11 mouse cellular contexts compared by ENCODE assay signal in the genomic region with DNA sequence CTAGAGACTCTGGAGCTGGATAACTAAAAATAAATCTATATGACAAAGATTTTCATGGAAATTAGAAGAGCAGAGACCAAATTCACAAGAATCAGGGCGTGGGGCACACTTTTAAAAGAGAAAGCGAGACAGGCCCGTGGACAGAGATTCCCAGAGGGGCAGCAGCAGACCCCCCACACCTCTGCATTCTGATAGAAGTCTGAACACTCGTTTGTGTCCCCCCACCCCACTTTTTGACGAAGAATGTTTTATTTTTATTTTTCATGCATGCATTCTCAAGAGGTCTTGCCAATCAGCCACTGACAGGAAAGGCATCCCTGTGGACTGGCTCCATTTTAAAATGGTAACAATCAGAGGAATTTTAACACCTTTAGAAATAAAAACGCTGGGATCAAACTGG. TPM values are rescaled to one million over a fixed set of nuclear protein-coding genes. Genes with fewer than 3 reads are reported as not detected.
A peak's percentile ranks its signal among the peaks of the same experiment; 100 is the strongest.
DNase-seq lines count a peak whose midpoint lies in the region; ATAC-seq lines count a peak whose summit lies in the region.
"Had no signal": no experiment of that assay in that cellular context is flagged by ENCODE, and none has a peak within 500 bp of the region (broad histone marks: within the 10 kb centered on the region; RNA-seq: fewer than 3 reads in every experiment).

No protein-coding gene starts in this region.

- no peaks in the 10 kb centered on the region for H3K9me3 ChIP-seq in heart, embryonic 12.5 days (replicated peaks)
- H3K9me3 ChIP-seq in hindbrain, embryonic 15.5 days, result no peaks in the 10 kb centered on the region
- H3K9me3 ChIP-seq in midbrain, embryonic 16.5 days (replicated peaks; ENCODE audit: control insufficient read depth, low read length, poor library complexity, severe bottlenecking), result no peaks in the 10 kb centered on the region

- peaks cover 65% of the 10 kb centered on the region for H3K27me3 ChIP-seq in heart, embryonic 12.5 days (replicated peaks)
- peaks cover 82% of the 10 kb centered on the region for H3K27me3 ChIP-seq in hindbrain, embryonic 15.5 days
- H3K27me3 ChIP-seq in midbrain, embryonic 16.5 days (ENCODE audit: control insufficient read depth, insufficient read depth, low read depth, low read length), result peaks cover 54% of the 10 kb centered on the region

- intact Hi-C loops in left cerebral cortex, postnatal 25 days (cut with DNase I), result no loop called here

- DNase-seq in heart, adult 11 months, result no peak
- no peak for DNase-seq in adrenal gland, postnatal 25 days
- no peak for DNase-seq in left cerebral cortex, postnatal 25 days (ENCODE audit: low spot score in 2 of 2)
- no peak for DNase-seq in B cell, adult 2 months

- WGBS in heart, embryonic 12.5 days, result 8% methylated on average over 6 of the region's 6 CpGs
- 2% methylated on average over 6 of the region's 6 CpGs for WGBS in hindbrain, embryonic 15.5 days
- 6% methylated on average over 6 of the region's 6 CpGs for WGBS in midbrain, embryonic 16.5 days

- peak overlapping the region; percentile 89 for H3K4me2 ChIP-seq in heart, embryonic 12.5 days
- 0 out of 2 replicates have a peak overlapping the region, but pooled peaks have one; percentile 75 for H3K4me2 ChIP-seq in hindbrain, embryonic 15.5 days
- H3K4me2 ChIP-seq in midbrain, embryonic 16.5 days (ENCODE audit: low read length), result no peak overlapping the region

- H3K4me3 ChIP-seq in heart, embryonic 12.5 days, result peak overlapping the region; percentile 69
- H3K4me3 ChIP-seq in brown adipose tissue, adult 24 weeks (ENCODE audit: insufficient read depth, low read depth, low read length), result peak overlapping the region; percentile 92
- peak overlapping the region; percentile 41 for H3K4me3 ChIP-seq in hindbrain, embryonic 15.5 days
- H3K4me3 ChIP-seq in midbrain, embryonic 16.5 days (ENCODE audit: low read depth, low read length), result peak overlapping the region; percentile 52

- peaks cover 22% of the 10 kb centered on the region; the same call in 1 of the 2 replicates for H3K4me1 ChIP-seq in heart, embryonic 12.5 days (replicated peaks)
- H3K4me1 ChIP-seq in brown adipose tissue, adult 24 weeks (ENCODE audit: control insufficient read depth, insufficient read depth, insufficient read length, low read length), result peaks cover 5% of the 10 kb centered on the region; the same call in 1 of the 2 replicates
- peaks cover 22% of the 10 kb centered on the region for H3K4me1 ChIP-seq in hindbrain, embryonic 15.5 days (replicated peaks)
- H3K4me1 ChIP-seq in midbrain, embryonic 16.5 days (ENCODE audit: control insufficient read depth, insufficient read depth, low read length), result peaks cover 19% of the 10 kb centered on the region

- peak overlapping the region; percentile 81 for H3K27ac ChIP-seq in heart, embryonic 12.5 days (ENCODE audit: poor library complexity, severe bottlenecking)
- no peak overlapping the region for H3K27ac ChIP-seq in brown adipose tissue, adult 24 weeks (replicated peaks; ENCODE audit: low read depth, low read length)
- H3K27ac ChIP-seq in hindbrain, embryonic 15.5 days (replicated peaks), result no peak overlapping the region
- H3K27ac ChIP-seq in midbrain, embryonic 16.5 days (ENCODE audit: low read length), result no peak overlapping the region
- H3K27ac ChIP-seq: heart, adult 2 months had no signal

- no peaks in the 10 kb centered on the region for H3K36me3 ChIP-seq in heart, embryonic 12.5 days
- no peaks in the 10 kb centered on the region for H3K36me3 ChIP-seq in hindbrain, embryonic 15.5 days
- H3K36me3 ChIP-seq in midbrain, embryonic 16.5 days (ENCODE audit: control insufficient read depth, insufficient read depth, low read length), result no peaks in the 10 kb centered on the region

- ATAC-seq in heart, embryonic 12.5 days (ENCODE audit: insufficient number of reproducible peaks, low FRiP score), result no peak
- ATAC-seq in hindbrain, embryonic 15.5 days (ENCODE audit: low FRiP score, low read depth), result no peak
- ATAC-seq in midbrain, embryonic 16.5 days, result no peak

- H3K9ac ChIP-seq in heart, embryonic 12.5 days, result peak overlapping the region; percentile 87
- no peak overlapping the region for H3K9ac ChIP-seq in hindbrain, embryonic 15.5 days
- H3K9ac ChIP-seq in midbrain, embryonic 16.5 days (ENCODE audit: low read depth, low read length), result no peak overlapping the region

RNA-seq across cellular contexts. Expression of a gene that starts 1.7 kb away (rescaled TPM):
- polyA plus RNA-seq in heart, embryonic 12.5 days (2016; fragmentation: Nextera tagmentation; extraction: Ambion mirVana), result 16.1 and 16.6 TPM in 2 replicates
- 20.2 and 23.3 TPM in 2 replicates for polyA plus RNA-seq in brown adipose tissue, adult 24 weeks (2012; ENCODE audit: insufficient read depth, insufficient read length, missing spikeins)
- polyA plus RNA-seq in hindbrain, embryonic 15.5 days (2015; fragmentation: Nextera tagmentation; extraction: Ambion mirVana), result 0.85 and 1.2 TPM in 2 replicates
- 0.69 and 1.3 TPM in 2 replicates for polyA plus RNA-seq in midbrain, embryonic 16.5 days (2015; fragmentation: Nextera tagmentation; extraction: Ambion mirVana)
- 7.0 and 8.3 TPM in 2 replicates for total RNA-seq in adrenal gland, postnatal 25 days (2021)
- total RNA-seq in left cerebral cortex, postnatal 25 days (2021), result under 1 TPM; 0.87 to 0.94 TPM
- total RNA-seq: common myeloid progenitor, adult 5-6 weeks had no signal

RNA-seq across cellular contexts. Expression of a gene that starts 31.0 kb away (rescaled TPM):
- not detected in 2 replicates for polyA plus RNA-seq in heart, embryonic 12.5 days (2016; fragmentation: Nextera tagmentation; extraction: Ambion mirVana)
- not detected in 2 replicates for polyA plus RNA-seq in brown adipose tissue, adult 24 weeks (2012; ENCODE audit: insufficient read depth, insufficient read length, missing spikeins)
- 0.67 and 0.69 TPM in 2 replicates for polyA plus RNA-seq in hindbrain, embryonic 15.5 days (2015; fragmentation: Nextera tagmentation; extraction: Ambion mirVana)
- 0.43 and 1.3 TPM in 2 replicates for polyA plus RNA-seq in midbrain, embryonic 16.5 days (2015; fragmentation: Nextera tagmentation; extraction: Ambion mirVana)
- total RNA-seq in adrenal gland, postnatal 25 days (2021), result not detected in 2 replicates
- total RNA-seq in left cerebral cortex, postnatal 25 days (2021), result not detected
- total RNA-seq: adrenal gland, adult 2 months; common myeloid progenitor, adult 5-6 weeks; heart, adult 2 months had no signal
- polyA plus RNA-seq: adrenal gland, adult 2 months; heart, adult 2 months had no signal

Comparison
In these comparisons a context has a peak if more than half of its experiments do, and no peak if none do; other contexts are left out.
1. H3K4me3 ChIP-seq: peak in every context shown above with its lines; median percentile 92 in brown adipose tissue, adult 24 weeks; 69 in heart, embryonic 12.5 days; 52 in midbrain, embryonic 16.5 days; 41 in hindbrain, embryonic 15.5 days.